Mouse (Mus musculus): ENCODE data around the gene Nacc2.

- peak; percentile 46; the same call in 1 of the 2 replicates for TF ChIP-seq CTCF (IDR thresholded peaks at IDR 0.05; ENCODE audit: extremely low read depth, insufficient read depth, insufficient read length, insufficient replicate concordance)
- TF ChIP-seq POLR2A (IDR thresholded peaks at IDR 0.05; ENCODE audit: low read depth, low read length), result no peak
Measured at GRCm38 (mm10) chr2:26153909-26154340, 30.9 kb upstream of the Nacc2 start.

All from spleen, adult 2 months (tissue).